ENCODE assay signal across 23 mouse cellular contexts in genomic region chr11:113533931-113534330, GRCm38 (mm10).
DNase-seq lines count a peak whose midpoint lies in the region; ATAC-seq and TF ChIP-seq lines count a peak whose summit lies in the region.
"Had no signal": no experiment of that assay in that cellular context is flagged by ENCODE, and none has a peak within 500 bp of the region (broad histone marks: within the 10 kb centered on the region; RNA-seq: fewer than 3 reads in every experiment).

No protein-coding gene starts in this region.

- H3K27ac ChIP-seq in forebrain, embryonic 13.5 days, result peak overlapping the region; percentile 7; the same call in 1 of the 2 replicates
- H3K27ac ChIP-seq in forebrain, embryonic 10.5 days, result no peak overlapping the region
- H3K27ac ChIP-seq in lung, embryonic 14.5 days (ENCODE audit: low read depth), result no peak overlapping the region
- 0 out of 2 replicates have a peak overlapping the region, but pooled peaks have one; percentile 14 for H3K27ac ChIP-seq in hindbrain, embryonic 16.5 days (ENCODE audit: low read depth, low read length)
- no peak overlapping the region for H3K27ac ChIP-seq in liver, embryonic 12.5 days
- H3K27ac ChIP-seq: heart, adult 2 months; heart, embryonic 13.5 days; kidney, embryonic 15.5 days; stomach, embryonic 15.5 days had no signal

- 58% methylated on average over 7 of the region's 7 CpGs for WGBS in forebrain, embryonic 13.5 days
- WGBS in forebrain, embryonic 10.5 days, result 80% methylated on average over 7 of the region's 7 CpGs
- 51% methylated on average over 7 of the region's 7 CpGs for WGBS in lung, embryonic 14.5 days
- WGBS in lung, adult 2 months, result 67% methylated on average over 7 of the region's 7 CpGs
- 28% methylated on average over 7 of the region's 7 CpGs for WGBS in hindbrain, embryonic 16.5 days
- 61% methylated on average over 7 of the region's 7 CpGs for WGBS in liver, embryonic 12.5 days (ENCODE audit: insufficient replicate concordance)

- ATAC-seq in forebrain, embryonic 13.5 days, result peak; percentile 41; the same call in 1 of the 2 replicates
- ATAC-seq in lung, embryonic 14.5 days (ENCODE audit: insufficient read depth), result peak; percentile 35; the same call in 1 of the 2 replicates
- peak; percentile 34; the same call in 1 of the 2 replicates for ATAC-seq in hindbrain, embryonic 16.5 days
- ATAC-seq in liver, embryonic 12.5 days, result no peak
- ATAC-seq: liver, postnatal 0 days; midbrain, embryonic 16.5 days had no signal

- no peak for DNase-seq in forebrain, embryonic 10.5 days (ENCODE audit: extremely low spot score, low spot score)
- no peak for DNase-seq in lung, embryonic 14.5 days
- no peak for DNase-seq in lung, adult 2 months
- DNase-seq in brain, embryonic 14.5 days (ENCODE audit: low read depth), result peak; percentile 70
- DNase-seq: adrenal gland, postnatal 10 days; cerebellum, adult 9-10 months; gastrocnemius, postnatal 36 days; heart, adult 2 months; heart, postnatal 14 days; kidney, adult 11 months; kidney, postnatal 36 days; layer of hippocampus, postnatal 36 days; liver, postnatal 0 days; lung, postnatal 14 days; right cerebral cortex, adult 18-20 months; thymus, postnatal 36 days had no signal

- H3K4me1 ChIP-seq in forebrain, embryonic 13.5 days, result peaks cover 18% of the 10 kb centered on the region
- H3K4me1 ChIP-seq in forebrain, embryonic 10.5 days, result 0 out of 2 replicates have a peak, but pooled peaks cover 4% of the 10 kb centered on the region
- 0 out of 2 replicates have a peak, but pooled peaks cover 4% of the 10 kb centered on the region for H3K4me1 ChIP-seq in lung, embryonic 14.5 days (ENCODE audit: insufficient read depth)
- H3K4me1 ChIP-seq in lung, adult 2 months (ENCODE audit: control insufficient read depth, insufficient read depth, low read length), result no peaks in the 10 kb centered on the region; the same call in 1 of the 2 replicates
- H3K4me1 ChIP-seq in hindbrain, embryonic 16.5 days (ENCODE audit: control insufficient read depth, insufficient read depth, low read depth, low read length), result peaks cover 4% of the 10 kb centered on the region; the same call in 1 of the 2 replicates
- no peaks in the 10 kb centered on the region for H3K4me1 ChIP-seq in liver, embryonic 12.5 days

- TF ChIP-seq POLR2A in lung, adult 2 months (IDR thresholded peaks at IDR 0.05; ENCODE audit: borderline replicate concordance, extremely low read depth, low read depth, low read length), result no peak
- TF ChIP-seq POLR2A in brain, embryonic 14.5 days (IDR thresholded peaks at IDR 0.05; ENCODE audit: borderline replicate concordance, extremely low read depth, insufficient read depth, insufficient read length, poor library complexity, severe bottlenecking), result no peak

- H3K4me3 ChIP-seq in forebrain, embryonic 13.5 days, result no peak overlapping the region
- no peak overlapping the region for H3K4me3 ChIP-seq in forebrain, embryonic 10.5 days
- H3K4me3 ChIP-seq in lung, embryonic 14.5 days (ENCODE audit: low read depth, low read length), result no peak overlapping the region
- no peak overlapping the region for H3K4me3 ChIP-seq in lung, adult 2 months (replicated peaks; ENCODE audit: extremely low read depth, low read depth, low read length)
- no peak overlapping the region for H3K4me3 ChIP-seq in hindbrain, embryonic 16.5 days (ENCODE audit: low read length)
- H3K4me3 ChIP-seq in liver, embryonic 12.5 days, result no peak overlapping the region
- H3K4me3 ChIP-seq: heart, adult 2 months; heart, embryonic 13.5 days; kidney, embryonic 15.5 days; stomach, embryonic 15.5 days had no signal

- no peak overlapping the region for H3K4me2 ChIP-seq in forebrain, embryonic 13.5 days
- H3K4me2 ChIP-seq in lung, embryonic 14.5 days, result no peak overlapping the region
- H3K4me2 ChIP-seq in hindbrain, embryonic 16.5 days (ENCODE audit: low read length), result no peak overlapping the region
- H3K4me2 ChIP-seq in liver, embryonic 12.5 days, result no peak overlapping the region
- H3K4me2 ChIP-seq: heart, embryonic 13.5 days; kidney, embryonic 15.5 days; stomach, embryonic 15.5 days had no signal

- no peaks in the 10 kb centered on the region for H3K27me3 ChIP-seq in forebrain, embryonic 13.5 days
- no peaks in the 10 kb centered on the region for H3K27me3 ChIP-seq in forebrain, embryonic 10.5 days (ENCODE audit: poor library complexity, severe bottlenecking)
- H3K27me3 ChIP-seq in lung, embryonic 14.5 days (ENCODE audit: insufficient read depth, low read length), result no peaks in the 10 kb centered on the region
- H3K27me3 ChIP-seq in hindbrain, embryonic 16.5 days (replicated peaks; ENCODE audit: control insufficient read depth, insufficient read depth, low read length), result no peaks in the 10 kb centered on the region
- no peaks in the 10 kb centered on the region for H3K27me3 ChIP-seq in liver, embryonic 12.5 days (replicated peaks)
- H3K27me3 ChIP-seq: kidney, embryonic 15.5 days; stomach, embryonic 15.5 days had no signal

- no peaks in the 10 kb centered on the region for H3K36me3 ChIP-seq in forebrain, embryonic 13.5 days (ENCODE audit: poor library complexity, severe bottlenecking)
- no peaks in the 10 kb centered on the region for H3K36me3 ChIP-seq in forebrain, embryonic 10.5 days (replicated peaks)
- no peaks in the 10 kb centered on the region for H3K36me3 ChIP-seq in lung, embryonic 14.5 days (ENCODE audit: insufficient read depth)
- H3K36me3 ChIP-seq in hindbrain, embryonic 16.5 days (ENCODE audit: control insufficient read depth, insufficient read depth, low read length), result no peaks in the 10 kb centered on the region
- no peaks in the 10 kb centered on the region for H3K36me3 ChIP-seq in liver, embryonic 12.5 days
- H3K36me3 ChIP-seq: heart, embryonic 13.5 days; kidney, embryonic 15.5 days; stomach, embryonic 15.5 days had no signal

- peak overlapping the region; percentile 39; the same call in 1 of the 2 replicates for H3K9ac ChIP-seq in forebrain, embryonic 13.5 days
- no peak overlapping the region for H3K9ac ChIP-seq in lung, embryonic 14.5 days
- H3K9ac ChIP-seq in hindbrain, embryonic 16.5 days (ENCODE audit: low read depth, low read length), result no peak overlapping the region
- H3K9ac ChIP-seq in liver, embryonic 12.5 days, result no peak overlapping the region
- H3K9ac ChIP-seq: heart, embryonic 13.5 days; kidney, embryonic 15.5 days; liver, postnatal 0 days; stomach, embryonic 15.5 days had no signal

- TF ChIP-seq CTCF in lung, embryonic 14.5 days (IDR thresholded peaks at IDR 0.05; ENCODE audit: low read depth), result no peak
- TF ChIP-seq CTCF in lung, adult 2 months (IDR thresholded peaks at IDR 0.05; ENCODE audit: insufficient read depth, low read length), result no peak
- no peak for TF ChIP-seq CTCF in brain, embryonic 14.5 days (IDR thresholded peaks at IDR 0.05; ENCODE audit: borderline replicate concordance, extremely low read depth, insufficient read depth, insufficient read length)

- no peaks in the 10 kb centered on the region for H3K9me3 ChIP-seq in forebrain, embryonic 13.5 days (replicated peaks)
- H3K9me3 ChIP-seq in forebrain, embryonic 10.5 days, result no peaks in the 10 kb centered on the region
- H3K9me3 ChIP-seq in lung, embryonic 14.5 days (ENCODE audit: low read depth, low read length), result no peaks in the 10 kb centered on the region
- peaks cover 3% of the 10 kb centered on the region for H3K9me3 ChIP-seq in hindbrain, embryonic 16.5 days (ENCODE audit: control insufficient read depth, low read length)
- no peaks in the 10 kb centered on the region for H3K9me3 ChIP-seq in liver, embryonic 12.5 days (replicated peaks)
- H3K9me3 ChIP-seq: heart, embryonic 13.5 days; kidney, embryonic 15.5 days; stomach, embryonic 15.5 days had no signal

Comparison
In these comparisons a context has a peak if more than half of its experiments do, and no peak if none do; other contexts are left out.
1. H3K27ac ChIP-seq: peak in forebrain, embryonic 13.5 days (single experiment) and hindbrain, embryonic 16.5 days (single experiment); none in forebrain, embryonic 10.5 days (single experiment), lung, embryonic 14.5 days (single experiment) and liver, embryonic 12.5 days (single experiment).